Mouse (Mus musculus) C2C12 (cell line): ENCODE measurements around the gene 2610001J05Rik.

Experiments used
- CEBPB ChIP-seq: IDR thresholded peaks from one replicate; pipeline ENCODE4 v1.6.1; 2011; ENCODE audit warnings: low read depth, mild to moderate bottlenecking, control low read depth, moderate library complexity
- CTCF ChIP-seq: IDR thresholded peaks from one replicate; pipeline ENCODE4 v1.5.1; 2011; ENCODE audit not compliant: control insufficient read depth, insufficient read depth, insufficient read length
- MAX ChIP-seq: IDR thresholded peaks from one replicate; pipeline ENCODE4 v1.6.1; 2011; ENCODE audit warnings: mild to moderate bottlenecking, control low read depth
- MYOD1 ChIP-seq: IDR thresholded peaks from one replicate; pipeline ENCODE4 v1.6.1; 2011; ENCODE audit warnings: low read depth; ENCODE audit not compliant: control insufficient read depth, insufficient read length

GRCm38 (mm10) chr6:13859877-13860585 is 11.3 kb downstream of the 2610001J05Rik start:
- TF ChIP-seq CTCF = no peak
- no peak for TF ChIP-seq MAX
- TF ChIP-seq CEBPB = no peak
- TF ChIP-seq MYOD1 = peak; percentile 79
